Mouse (Mus musculus): ENCODE measurements at regions not wholly inside any gene's neighbourhood (a gene's known extent, or its start where the extent isn't known, plus 50 kb on each side); places are given as distances from the start of the nearest gene placed in this dataset.

DNA sequence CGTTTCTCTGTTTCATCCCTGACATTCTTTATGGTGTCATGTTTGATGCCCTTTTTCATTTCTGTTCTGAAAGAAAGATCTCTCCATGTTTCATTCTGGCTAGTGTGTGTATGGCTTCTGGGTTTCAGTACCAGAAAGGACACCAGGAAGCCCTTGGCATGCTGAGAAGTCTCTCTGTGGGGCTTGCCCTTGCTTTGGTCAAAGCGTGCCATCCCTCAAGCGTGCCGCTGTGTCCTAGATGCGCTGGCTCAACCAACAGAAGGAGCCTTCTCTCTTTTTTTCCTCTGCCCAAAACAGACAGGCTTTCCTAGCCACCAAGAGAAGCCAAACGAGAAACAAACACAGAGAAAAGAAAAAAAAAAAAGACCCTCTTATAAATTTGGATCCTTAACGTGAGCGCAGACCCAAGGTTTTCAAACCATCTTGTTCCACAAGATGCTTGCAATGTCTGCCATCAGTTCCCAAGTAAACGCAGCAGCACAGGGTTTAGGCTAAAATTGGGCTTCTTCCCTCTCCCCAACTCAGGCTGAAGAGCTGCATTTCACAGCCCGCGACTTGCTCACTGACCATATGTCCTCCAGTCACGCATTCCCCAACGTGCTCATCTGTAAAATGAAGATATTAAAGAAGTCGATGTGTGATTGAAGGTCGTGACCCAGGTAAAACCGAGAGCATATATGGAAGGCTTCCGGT is 97.3 kb upstream of the Foxn2 start:
- H3K4me3 ChIP-seq (ENCODE audit: insufficient read depth, low read length): no peak overlapping the region
- H3K4me1 ChIP-seq (ENCODE audit: control insufficient read depth, insufficient read depth, low read length): peaks cover 12% of the 10 kb centered on the region
- TF ChIP-seq POLR2A (IDR thresholded peaks at IDR 0.05; ENCODE audit: borderline replicate concordance, low read depth, low read length): no peak
- TF ChIP-seq CTCF (IDR thresholded peaks at IDR 0.05; ENCODE audit: low read depth, low read length): no peak
- H3K27ac ChIP-seq (ENCODE audit: insufficient read depth, low read depth, low read length): no peak overlapping the region

DNA sequence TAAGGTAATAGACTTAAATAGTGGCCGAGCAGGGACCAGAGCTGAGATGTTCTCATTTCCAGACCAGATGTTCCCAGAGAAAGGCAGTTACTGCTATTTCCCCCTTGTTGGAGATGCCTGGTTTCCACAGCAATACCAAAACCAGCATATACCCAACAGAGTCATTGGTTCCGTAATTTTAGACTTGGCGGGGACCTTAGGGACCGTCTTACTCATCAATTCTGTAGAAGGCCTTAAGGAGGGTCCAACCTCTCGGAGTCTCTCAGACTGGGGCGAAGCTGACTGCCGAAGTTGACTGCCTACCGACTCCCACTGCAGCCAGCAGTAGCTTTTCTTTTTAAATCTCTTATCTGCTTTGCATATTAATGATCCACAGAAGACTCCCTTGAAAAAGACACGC is 95.1 kb upstream of the Foxn2 start:
- H3K4me3 ChIP-seq (ENCODE audit: insufficient read depth, low read length): no peak overlapping the region

DNA sequence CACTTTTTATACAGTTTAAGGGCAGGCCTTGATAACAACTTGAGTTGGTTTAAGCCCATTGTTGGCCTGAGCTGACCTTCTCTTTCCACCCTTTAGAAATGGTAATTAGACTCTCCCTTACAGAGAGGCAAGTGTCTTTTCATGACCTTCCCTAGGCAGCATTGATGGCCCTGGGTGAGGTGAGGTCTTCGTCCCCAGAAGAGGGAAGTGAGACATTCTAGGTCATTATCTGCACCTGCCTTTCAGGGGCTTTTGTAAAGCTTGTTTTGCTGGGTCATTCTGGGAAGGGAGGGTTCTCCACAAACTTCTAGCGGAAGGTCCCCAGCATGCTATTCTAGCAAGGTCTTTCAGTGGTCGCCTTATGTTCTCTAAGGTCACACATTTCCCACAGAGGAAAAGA is 93.6 kb upstream of the Foxn2 start:
- TF ChIP-seq POLR2A (IDR thresholded peaks at IDR 0.05; ENCODE audit: borderline replicate concordance, low read depth, low read length): no peak
- TF ChIP-seq CTCF (IDR thresholded peaks at IDR 0.05; ENCODE audit: low read depth, low read length): no peak
- H3K4me3 ChIP-seq (ENCODE audit: insufficient read depth, low read length): no peak overlapping the region
- H3K4me1 ChIP-seq (ENCODE audit: control insufficient read depth, insufficient read depth, low read length): peaks cover 6% of the 10 kb centered on the region
- H3K27ac ChIP-seq (ENCODE audit: insufficient read depth, low read depth, low read length): no peak overlapping the region

More for the DNA sequence above, 95.1 kb upstream of the Foxn2 start:
- no peak overlapping the region for H3K27ac ChIP-seq (ENCODE audit: insufficient read depth, low read depth, low read length)
- TF ChIP-seq POLR2A (IDR thresholded peaks at IDR 0.05; ENCODE audit: borderline replicate concordance, low read depth, low read length): no peak
- TF ChIP-seq CTCF (IDR thresholded peaks at IDR 0.05; ENCODE audit: low read depth, low read length): no peak
- peaks cover 14% of the 10 kb centered on the region for H3K4me1 ChIP-seq (ENCODE audit: control insufficient read depth, insufficient read depth, low read length)

- peaks cover 2% of the 10 kb centered on the region; the same call in 1 of the 2 replicates for H3K4me1 ChIP-seq (ENCODE audit: control insufficient read depth, insufficient read depth, low read length)
- H3K4me3 ChIP-seq (ENCODE audit: insufficient read depth, low read length): no peak overlapping the region
- no peak for TF ChIP-seq POLR2A (IDR thresholded peaks at IDR 0.05; ENCODE audit: borderline replicate concordance, low read depth, low read length)
- TF ChIP-seq CTCF (IDR thresholded peaks at IDR 0.05; ENCODE audit: low read depth, low read length): no peak
- no peak overlapping the region for H3K27ac ChIP-seq (ENCODE audit: insufficient read depth, low read depth, low read length)
These were observed 90.6 kb upstream of the Foxn2 start for GRCm38 (mm10) chr17:88349825-88350460.

GRCm38 (mm10) chr17:88350986-88351385 is 89.5 kb upstream of the Foxn2 start:
- no peak overlapping the region for H3K4me3 ChIP-seq (ENCODE audit: insufficient read depth, low read length)
- H3K4me1 ChIP-seq (ENCODE audit: control insufficient read depth, insufficient read depth, low read length): peaks cover 2% of the 10 kb centered on the region; the same call in 1 of the 2 replicates
- TF ChIP-seq CTCF (IDR thresholded peaks at IDR 0.05; ENCODE audit: low read depth, low read length) (no peak), POLR2A (IDR thresholded peaks at IDR 0.05; ENCODE audit: borderline replicate concordance, low read depth, low read length) (no peak)
- no peak overlapping the region for H3K27ac ChIP-seq (ENCODE audit: insufficient read depth, low read depth, low read length)

- Histone ChIP-seq H3K4me1 (ENCODE audit: control insufficient read depth, insufficient read depth, low read length) (peaks cover 2% of the 10 kb centered on the region; the same call in 1 of the 2 replicates), H3K4me3 (ENCODE audit: insufficient read depth, low read length) (no peak overlapping the region), H3K27ac (ENCODE audit: insufficient read depth, low read depth, low read length) (no peak overlapping the region)
- TF ChIP-seq POLR2A (IDR thresholded peaks at IDR 0.05; ENCODE audit: borderline replicate concordance, low read depth, low read length): no peak
- TF ChIP-seq CTCF (IDR thresholded peaks at IDR 0.05; ENCODE audit: low read depth, low read length): no peak
These were observed 87.6 kb upstream of the Foxn2 start for GRCm38 (mm10) chr17:88352960-88353359.

- no peak for TF ChIP-seq POLR2A (IDR thresholded peaks at IDR 0.05; ENCODE audit: borderline replicate concordance, low read depth, low read length)
- no peak for TF ChIP-seq CTCF (IDR thresholded peaks at IDR 0.05; ENCODE audit: low read depth, low read length)
- Histone ChIP-seq H3K4me1 (ENCODE audit: control insufficient read depth, insufficient read depth, low read length) (no peaks in the 10 kb centered on the region), H3K4me3 (ENCODE audit: insufficient read depth, low read length) (no peak overlapping the region), H3K27ac (ENCODE audit: insufficient read depth, low read depth, low read length) (no peak overlapping the region)
These were observed 79.3 kb upstream of the Foxn2 start for GRCm38 (mm10) chr17:88361161-88361560.

DNA sequence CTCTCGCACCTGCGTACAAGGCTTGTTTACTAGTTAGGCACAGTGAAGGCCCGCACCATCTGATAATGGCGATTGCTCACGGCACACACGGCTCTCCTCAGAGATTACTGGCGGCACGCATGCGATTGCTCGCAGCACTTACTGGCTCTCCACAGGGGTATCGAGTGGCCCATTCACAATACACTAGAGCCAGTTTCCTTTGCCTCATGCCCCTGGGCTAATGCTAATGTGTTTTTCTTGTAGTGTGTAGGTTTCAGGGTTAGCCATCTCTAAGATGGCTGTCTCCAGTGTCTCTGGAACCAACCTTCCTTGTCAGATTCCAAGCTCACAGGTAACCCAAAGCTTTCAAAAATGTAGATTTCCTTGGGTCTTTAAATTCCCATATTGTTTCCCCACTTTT is 78.1 kb upstream of the Foxn2 start:
- Histone ChIP-seq H3K27ac (ENCODE audit: insufficient read depth, low read depth, low read length) (no peak overlapping the region), H3K4me1 (ENCODE audit: control insufficient read depth, insufficient read depth, low read length) (peaks cover 2% of the 10 kb centered on the region; the same call in 1 of the 2 replicates), H3K4me3 (ENCODE audit: insufficient read depth, low read length) (no peak overlapping the region)
- TF ChIP-seq POLR2A (IDR thresholded peaks at IDR 0.05; ENCODE audit: borderline replicate concordance, low read depth, low read length) (no peak), CTCF (IDR thresholded peaks at IDR 0.05; ENCODE audit: low read depth, low read length) (no peak)

GRCm38 (mm10) chr17:88367876-88368275 is 72.6 kb upstream of the Foxn2 start:
- Histone ChIP-seq H3K27ac (ENCODE audit: insufficient read depth, low read depth, low read length) (peak overlapping the region; percentile 38), H3K4me3 (ENCODE audit: insufficient read depth, low read length) (no peak overlapping the region), H3K4me1 (ENCODE audit: control insufficient read depth, insufficient read depth, low read length) (peaks cover 8% of the 10 kb centered on the region)
- no peak for TF ChIP-seq CTCF (IDR thresholded peaks at IDR 0.05; ENCODE audit: low read depth, low read length)
- no peak for TF ChIP-seq POLR2A (IDR thresholded peaks at IDR 0.05; ENCODE audit: borderline replicate concordance, low read depth, low read length)

DNA sequence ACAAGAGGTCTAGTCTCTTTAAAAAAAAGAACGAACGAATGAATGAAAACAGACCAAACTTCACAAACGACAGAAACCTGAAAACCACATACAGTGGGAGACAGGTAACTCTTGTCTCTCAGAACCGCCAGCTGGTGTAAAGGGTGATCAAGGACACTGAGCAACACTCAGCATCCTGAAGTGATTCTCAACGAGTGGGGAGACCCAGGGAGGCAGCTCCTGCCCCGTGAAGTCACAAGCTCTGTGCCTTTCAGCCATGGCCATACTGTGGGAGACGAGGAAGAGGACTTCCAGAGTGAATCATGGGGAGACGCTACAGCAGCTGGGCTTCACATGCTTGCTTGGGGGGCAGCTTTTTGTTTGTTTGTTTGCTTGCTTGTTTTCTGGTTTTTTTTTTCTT is 70.5 kb upstream of the Foxn2 start:
- H3K4me3 ChIP-seq (ENCODE audit: insufficient read depth, low read length): no peak overlapping the region
- no peak for TF ChIP-seq CTCF (IDR thresholded peaks at IDR 0.05; ENCODE audit: low read depth, low read length)
- no peak for TF ChIP-seq POLR2A (IDR thresholded peaks at IDR 0.05; ENCODE audit: borderline replicate concordance, low read depth, low read length)
- H3K4me1 ChIP-seq (ENCODE audit: control insufficient read depth, insufficient read depth, low read length): peaks cover 8% of the 10 kb centered on the region
- H3K27ac ChIP-seq (ENCODE audit: insufficient read depth, low read depth, low read length): no peak overlapping the region
